Mouse (Mus musculus) stomach, postnatal 0 days (tissue): ENCODE data around the gene Cgnl1. TPM values are rescaled to one million over a fixed set of nuclear protein-coding genes. Genes with fewer than 3 reads are reported as not detected.
A peak's percentile ranks its signal among the peaks of the same experiment; 100 is the strongest.

Experiments used
- ATAC-seq: fragments of 200-750 bp; cut with Nextera tagmentation; 2 replicates; pipeline ENCODE4 v1.8.0; 2017; ENCODE audit not compliant: low FRiP score, low TSS enrichment
- DNase-seq: peaks from one replicate; pipeline ENCODE4 v3.0.0-alpha.2; 2016; ENCODE audit warnings: low spot score
- H3K27ac ChIP-seq: fragments of 300-500 bp; sonication (generic); replicated peaks from 2 replicates; pipeline ENCODE4 v1.5.1; 2014; ENCODE audit warnings: mild to moderate bottlenecking, control low read depth
- H3K27me3 ChIP-seq: fragments of 300-500 bp; sonication (generic); 2 replicates; pipeline ENCODE4 v1.6.1; 2014; ENCODE audit warnings: low read length; ENCODE audit not compliant: control insufficient read depth, insufficient read depth
- H3K36me3 ChIP-seq: fragments of 300-500 bp; sonication (generic); 2 replicates; pipeline ENCODE4 v1.6.1; 2014; ENCODE audit warnings: low read length, mixed read lengths; ENCODE audit not compliant: control insufficient read depth, insufficient read depth
- H3K4me1 ChIP-seq: fragments of 300-500 bp; sonication (generic); replicated peaks from 2 replicates; pipeline ENCODE4 v1.6.1; 2014; ENCODE audit warnings: antibody characterized with exemption; ENCODE audit not compliant: control insufficient read depth, insufficient read depth
- H3K4me2 ChIP-seq: fragments of 300-500 bp; sonication (generic); replicated peaks from 2 replicates; pipeline ENCODE4 v1.6.1; 2014; ENCODE audit warnings: low read depth, mild to moderate bottlenecking, control low read depth, moderate library complexity
- H3K4me3 ChIP-seq: fragments of 300-500 bp; sonication (generic); 2 replicates; pipeline ENCODE4 v1.5.1; 2014; ENCODE audit warnings: low read depth, low read length, control low read depth
- H3K9ac ChIP-seq: fragments of 300-500 bp; sonication (generic); 2 replicates; pipeline ENCODE4 v1.6.1; 2014; ENCODE audit warnings: mild to moderate bottlenecking, low read length, control low read depth, mixed read lengths
- H3K9me3 ChIP-seq: fragments of 300-500 bp; sonication (generic); 2 replicates; pipeline ENCODE4 v1.6.1; 2016; ENCODE audit warnings: low read length; ENCODE audit not compliant: control insufficient read depth
- CTCF ChIP-seq: IDR thresholded peaks from 2 replicates; pipeline ENCODE4 v1.5.1; 2016; ENCODE audit warnings: antibody characterized with exemption, low read depth, mild to moderate bottlenecking, moderate library complexity
- EP300 ChIP-seq: optimal IDR thresholded peaks from 2 replicates; pipeline ENCODE3; 2016; ENCODE audit warnings: antibody characterized with exemption
- whole genome bisulfite sequencing: fragments of 180-500 bp; shearing (Covaris S2); extraction: QIAGEN DNeasy Blood & Tissue Kit; methylation state at CpG from one replicate; pipeline ENCODE4 v1.1.7; 2014; 5-methylcytosine and 5-hydroxymethylcytosine counted together
- polyA plus RNA-seq: library from polyadenylated mRNA; unstranded; fragments of >200 nt; fragmentation: Nextera tagmentation; extraction: Ambion mirVana; gene quantifications from 2 replicates; pipeline ENCODE4 v1.2.1, GENCODE M21; 2015

The Cgnl1 gene
- 5.2 and 6.3 TPM in 2 replicates for polyA plus RNA-seq

GRCm38 (mm10) chr9:71770991-71771767, at the start of gene Cgnl1:
Cgnl1 (minus strand) TSS chr9:71771602.
- Histone ChIP-seq H3K27me3 (no peaks in the 10 kb centered on the region), H3K27ac (peak within 1 kb of the TSS; percentile 84), H3K4me3 (peak within 1 kb of the TSS; percentile 68), H3K9ac (peak within 1 kb of the TSS; percentile 72), H3K4me2 (peak within 1 kb of the TSS; percentile 73), H3K36me3 (no peaks in the 10 kb centered on the region), H3K4me1 (0 out of 2 replicates have a peak, but pooled peaks cover 2% of the 10 kb centered on the region), H3K9me3 (no peaks in the 10 kb centered on the region)
- peak; percentile 58 for TF ChIP-seq CTCF
- TF ChIP-seq EP300 = no peak
- ATAC-seq = peak; percentile 90
- WGBS = under 1% methylated on average over 64 of the region's 67 CpGs
- peak; percentile 75 for DNase-seq

GRCm38 (mm10) chr9:71818453-71818852, 47.1 kb upstream of the Cgnl1 start:
- WGBS = 89% methylated on average over 7 of the region's 7 CpGs
- Histone ChIP-seq H3K27me3 (no peaks in the 10 kb centered on the region), H3K4me1 (no peaks in the 10 kb centered on the region), H3K36me3 (no peaks in the 10 kb centered on the region), H3K27ac (no peak overlapping the region), H3K4me2 (no peak overlapping the region), H3K4me3 (no peak overlapping the region), H3K9ac (no peak overlapping the region), H3K9me3 (no peaks in the 10 kb centered on the region)
- TF ChIP-seq EP300 = no peak
- TF ChIP-seq CTCF = no peak
- DNase-seq = no peak
- ATAC-seq = no peak

- Histone ChIP-seq H3K27me3 (no peaks in the 10 kb centered on the region), H3K9me3 (no peaks in the 10 kb centered on the region), H3K4me3 (no peak overlapping the region), H3K4me2 (no peak overlapping the region), H3K9ac (no peak overlapping the region), H3K36me3 (no peaks in the 10 kb centered on the region), H3K4me1 (no peaks in the 10 kb centered on the region), H3K27ac (no peak overlapping the region)
- ATAC-seq (no peak), DNase-seq (no peak)
- no peak for TF ChIP-seq EP300
- no peak for TF ChIP-seq CTCF
- 45% methylated on average over 3 of the region's 3 CpGs for whole genome bisulfite sequencing
Observed at GRCm38 (mm10) chr9:71816121-71816520, 44.7 kb upstream of the Cgnl1 start.

GRCm38 (mm10) chr9:71813565-71813964, 42.2 kb upstream of the Cgnl1 start:
- no peak for ATAC-seq
- no peaks in the 10 kb centered on the region for H3K9me3 ChIP-seq
- no peak for DNase-seq
- no peak overlapping the region for H3K27ac ChIP-seq
- TF ChIP-seq EP300 = no peak
- no peak for TF ChIP-seq CTCF
- H3K4me2 ChIP-seq = no peak overlapping the region
- no peak overlapping the region for H3K4me3 ChIP-seq
- H3K36me3 ChIP-seq = no peaks in the 10 kb centered on the region
- no peak overlapping the region for H3K9ac ChIP-seq
- no peaks in the 10 kb centered on the region for H3K27me3 ChIP-seq
- WGBS = 68% methylated on average over 3 of the region's 3 CpGs
- no peaks in the 10 kb centered on the region for H3K4me1 ChIP-seq

GRCm38 (mm10) chr9:71812914-71813313, 41.5 kb upstream of the Cgnl1 start:
- no peak for DNase-seq
- H3K4me2 ChIP-seq = no peak overlapping the region
- no peaks in the 10 kb centered on the region for H3K4me1 ChIP-seq
- no peaks in the 10 kb centered on the region for H3K36me3 ChIP-seq
- H3K4me3 ChIP-seq = no peak overlapping the region
- no peak for TF ChIP-seq CTCF
- no peak for TF ChIP-seq EP300
- no peak overlapping the region for H3K27ac ChIP-seq
- no peaks in the 10 kb centered on the region for H3K9me3 ChIP-seq
- WGBS = 75% methylated on average over 4 of the region's 4 CpGs
- H3K27me3 ChIP-seq = no peaks in the 10 kb centered on the region
- ATAC-seq = no peak
- no peak overlapping the region for H3K9ac ChIP-seq

GRCm38 (mm10) chr9:71812402-71812801, 41.0 kb upstream of the Cgnl1 start:
- 45% methylated on average over 4 of the region's 4 CpGs for WGBS
- Histone ChIP-seq H3K36me3 (no peaks in the 10 kb centered on the region), H3K9me3 (no peaks in the 10 kb centered on the region), H3K27me3 (no peaks in the 10 kb centered on the region), H3K4me1 (no peaks in the 10 kb centered on the region), H3K4me3 (no peak overlapping the region), H3K4me2 (no peak overlapping the region), H3K9ac (no peak overlapping the region), H3K27ac (no peak overlapping the region)
- DNase-seq (no peak), ATAC-seq (no peak)
- no peak for TF ChIP-seq EP300
- TF ChIP-seq CTCF = peak; percentile 53
